Mouse (Mus musculus): ENCODE measurements around the gene Med28.

- TF ChIP-seq CTCF (IDR thresholded peaks at IDR 0.05; ENCODE audit: extremely low read depth, insufficient read depth, insufficient read length, insufficient replicate concordance) = no peak
- no peak for TF ChIP-seq POLR2A (IDR thresholded peaks at IDR 0.05; ENCODE audit: low read depth, low read length)
These were observed 23.0 kb upstream of the Med28 start for GRCm38 (mm10) chr5:45496930-45497550.
